Mouse (Mus musculus): Measurements from ENCODE around the gene Ech1.

- TF ChIP-seq CTCF (IDR thresholded peaks at IDR 0.05; ENCODE audit: control insufficient read depth, insufficient read depth, low read length): no peak
- no peak for TF ChIP-seq POLR2A (IDR thresholded peaks at IDR 0.05; ENCODE audit: borderline replicate concordance, control insufficient read depth, low read depth, low read length)
These were observed 13.3 kb upstream of the Ech1 start for GRCm38 (mm10) chr7:28811640-28812275.

All from bone marrow, adult 2 months (tissue).